Mouse (Mus musculus) left cerebral cortex, postnatal 14 days (tissue): ENCODE measurements at regions not wholly inside any gene's neighbourhood (a gene's known extent, or its start where the extent isn't known, plus 50 kb on each side); places are given as distances from the start of the nearest gene placed in this dataset.

Experiments
- DNase-seq, 2 experiments: peaks; one replicate each; pipeline ENCODE4 v3.0.0; 2021 to 2022; ENCODE audit warnings: low spot score in 2 of 2, mixed read lengths in 1 of 2
- intact Hi-C: fragments of 180-260 bp; cut with DNase I; formaldehyde crosslinking; loops from one replicate; pipeline ENCODE4 v1.15.1; 2025

DNA sequence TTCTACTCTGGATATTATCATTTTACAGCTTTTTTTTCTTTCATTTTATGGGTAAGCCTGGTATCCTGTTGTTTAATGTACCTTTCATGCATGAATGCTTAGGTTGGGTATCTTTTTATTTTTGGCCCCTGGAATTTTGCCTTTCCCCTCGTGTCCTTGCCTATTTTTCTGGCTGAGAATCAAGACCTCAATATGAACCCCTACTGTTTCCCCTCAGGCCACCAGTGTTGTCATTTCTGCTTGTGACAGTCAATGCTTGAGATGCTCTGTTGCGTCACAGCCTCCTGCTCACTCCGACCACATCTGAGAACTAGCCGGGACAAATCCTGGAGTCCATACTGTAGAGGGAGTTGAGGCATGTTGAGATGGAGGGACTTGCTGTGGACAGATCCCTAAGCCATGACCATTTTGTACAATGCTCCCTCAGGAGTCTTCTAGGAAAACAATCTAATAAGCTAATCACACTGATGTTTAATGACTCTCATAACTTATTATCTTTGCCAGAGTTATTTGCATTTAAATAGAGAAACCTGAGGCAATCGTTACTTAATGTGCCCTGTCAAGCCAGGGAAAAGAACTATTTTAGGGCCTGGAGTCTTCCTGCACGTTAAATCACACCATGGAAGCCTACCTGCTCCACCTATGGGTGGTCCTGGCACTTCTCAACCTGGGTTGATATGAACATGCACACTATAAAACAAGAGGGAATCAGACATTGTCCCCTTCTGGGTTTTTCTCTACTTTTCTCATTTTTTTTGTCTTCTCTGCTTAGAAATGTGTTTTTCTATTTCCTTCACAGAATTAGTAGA, 363.9 kb downstream of the Phkb start:
- intact Hi-C loops = no loop called here
- DNase-seq = no peak

DNA sequence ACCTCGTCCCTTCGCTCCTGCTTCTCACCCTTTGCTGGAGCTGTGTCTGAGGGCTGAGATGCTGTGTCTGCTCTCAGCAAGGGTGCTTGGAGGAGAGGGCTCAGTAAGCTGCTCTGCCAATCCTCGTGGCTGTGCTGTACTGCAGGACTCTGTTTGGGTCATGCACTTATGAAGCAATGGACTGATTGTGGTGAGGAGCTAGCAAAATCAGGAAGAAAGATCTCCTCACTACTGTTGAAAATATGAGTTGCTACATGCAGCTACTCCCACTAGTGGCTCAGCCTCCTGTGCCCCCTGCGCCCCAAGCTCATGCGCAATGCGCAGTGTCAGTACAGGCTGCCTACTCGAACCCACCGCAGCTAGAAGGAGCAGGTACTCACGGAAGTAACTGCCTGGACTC, 362.3 kb downstream of the Phkb start:
- intact Hi-C loops = no loop called here
- DNase-seq = no peak

DNA sequence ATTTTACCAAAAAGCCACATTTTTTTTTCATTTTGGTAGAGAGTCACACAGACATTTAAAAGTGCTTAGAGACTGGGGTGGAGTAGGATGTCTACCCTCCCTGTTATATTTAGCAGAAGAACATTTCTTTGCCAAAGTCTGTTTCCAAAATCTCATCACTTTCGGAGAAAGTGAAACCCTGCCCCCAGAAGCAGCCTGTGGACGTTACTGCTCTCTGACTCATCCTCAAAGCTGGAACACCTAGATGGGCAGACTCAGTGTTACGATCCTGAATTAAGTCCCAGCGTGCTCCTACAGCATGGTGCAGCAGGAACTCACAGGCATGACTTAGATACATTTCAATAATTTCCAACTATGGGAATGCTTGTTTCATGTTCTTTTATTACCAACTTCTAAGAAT, 361.1 kb downstream of the Phkb start:
- DNase-seq = peak; percentile 28 to 67
- intact Hi-C loops = no loop called here

DNA sequence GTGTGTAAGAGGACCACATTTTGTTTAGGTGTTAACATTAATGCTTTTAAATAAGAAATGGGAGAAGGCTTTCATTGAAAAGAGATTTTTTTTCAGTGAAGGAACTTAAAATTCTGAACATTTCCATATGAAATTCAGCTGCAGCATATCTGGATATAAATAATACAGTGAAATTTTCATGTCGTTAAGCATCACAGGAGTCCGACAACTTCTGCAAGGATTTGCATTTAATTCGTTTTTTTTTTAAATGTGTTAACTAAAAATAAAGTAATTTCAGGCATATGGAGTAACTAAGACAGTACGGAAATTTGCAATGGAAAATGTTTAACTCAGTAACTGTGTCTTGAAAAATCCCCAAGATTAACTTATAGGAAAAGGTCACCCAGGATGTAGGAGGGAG, 351.5 kb downstream of the Phkb start:
- peak in 1 of 2 experiments; percentile 21 for DNase-seq
- intact Hi-C loops = no loop called here

DNA sequence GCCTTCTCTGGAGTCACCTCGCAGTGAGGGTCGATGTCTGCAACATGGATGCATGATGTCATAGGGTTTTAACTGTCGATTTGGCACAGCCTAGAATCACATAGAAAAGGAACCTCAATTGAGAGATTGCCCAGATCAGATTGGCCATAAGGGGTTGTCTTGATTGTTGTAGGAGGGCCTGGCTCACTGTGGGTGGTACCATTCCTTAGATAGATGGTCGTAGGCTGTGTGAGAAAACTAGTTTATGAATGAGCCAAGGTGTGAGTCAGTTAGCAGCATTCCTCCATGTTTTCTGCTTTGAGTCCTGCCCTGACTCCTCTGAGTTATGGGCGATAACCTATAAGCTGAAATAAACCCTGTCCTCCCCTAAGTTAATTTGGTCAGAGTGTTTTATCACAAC, 343.9 kb downstream of the Phkb start:
- DNase-seq = no peak
- intact Hi-C loops = no loop called here

DNA sequence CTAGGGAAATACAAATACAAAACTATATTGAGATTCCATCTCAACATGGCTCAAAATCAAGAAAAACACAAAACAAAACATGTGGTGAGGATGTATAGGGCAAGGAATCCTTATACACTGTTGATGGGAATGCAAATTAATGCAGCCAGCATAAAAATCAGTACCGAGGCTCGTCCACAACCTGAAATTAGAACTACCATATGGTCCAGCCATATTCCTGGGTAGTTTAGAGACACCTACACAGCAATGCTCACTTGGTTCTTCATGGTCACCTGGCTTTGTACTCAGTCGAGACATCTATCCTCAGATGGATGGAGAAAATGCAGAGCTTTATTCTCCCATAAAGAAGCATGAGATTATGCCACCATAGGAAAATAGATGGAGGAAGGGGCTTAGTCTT, 340.0 kb downstream of the Phkb start:
- DNase-seq = no peak
- intact Hi-C loops = no loop called here

DNA sequence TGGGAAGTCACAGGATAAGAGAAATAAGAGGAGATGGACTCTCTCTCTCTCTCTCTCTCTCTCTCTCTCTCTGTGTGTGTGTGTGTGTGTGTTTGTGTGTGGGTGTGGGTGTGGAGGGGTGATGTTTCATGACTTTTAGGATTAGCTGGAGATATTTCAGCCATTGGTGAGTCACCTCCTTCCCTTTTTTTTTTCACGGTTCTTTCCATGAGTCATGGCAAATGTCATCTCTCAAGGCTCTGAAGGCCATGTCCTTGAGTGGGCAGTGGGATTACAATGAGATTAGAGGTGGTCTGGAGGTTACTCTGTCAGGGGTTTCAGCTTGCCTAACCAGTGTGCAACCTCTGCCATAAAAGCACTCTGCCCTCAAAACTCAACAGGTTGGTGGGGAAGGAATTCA, 329.3 kb downstream of the Phkb start:
- no peak for DNase-seq
- intact Hi-C loops = no loop called here

DNA sequence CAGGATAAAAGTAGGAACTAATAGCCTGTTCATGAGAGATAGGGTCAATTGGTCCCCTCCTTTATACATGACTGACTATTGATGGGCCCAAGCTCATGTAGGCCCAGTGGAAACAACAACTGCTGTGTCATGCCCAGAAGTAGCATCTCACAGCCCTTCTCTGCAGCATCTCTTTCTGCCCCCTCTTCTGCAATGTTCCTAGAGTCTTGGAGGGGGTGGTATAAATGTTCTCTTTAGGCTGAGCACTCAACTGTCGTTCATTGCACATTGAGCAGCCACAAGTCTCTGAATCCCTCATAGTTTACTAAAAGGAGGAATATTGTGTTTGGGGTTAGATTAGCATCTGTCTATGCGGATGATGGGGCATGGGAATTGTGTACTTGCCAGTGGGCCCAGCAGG, 324.1 kb downstream of the Phkb start:
- DNase-seq = peak in 1 of 2 experiments; percentile 15
- intact Hi-C loops = no loop called here

DNA sequence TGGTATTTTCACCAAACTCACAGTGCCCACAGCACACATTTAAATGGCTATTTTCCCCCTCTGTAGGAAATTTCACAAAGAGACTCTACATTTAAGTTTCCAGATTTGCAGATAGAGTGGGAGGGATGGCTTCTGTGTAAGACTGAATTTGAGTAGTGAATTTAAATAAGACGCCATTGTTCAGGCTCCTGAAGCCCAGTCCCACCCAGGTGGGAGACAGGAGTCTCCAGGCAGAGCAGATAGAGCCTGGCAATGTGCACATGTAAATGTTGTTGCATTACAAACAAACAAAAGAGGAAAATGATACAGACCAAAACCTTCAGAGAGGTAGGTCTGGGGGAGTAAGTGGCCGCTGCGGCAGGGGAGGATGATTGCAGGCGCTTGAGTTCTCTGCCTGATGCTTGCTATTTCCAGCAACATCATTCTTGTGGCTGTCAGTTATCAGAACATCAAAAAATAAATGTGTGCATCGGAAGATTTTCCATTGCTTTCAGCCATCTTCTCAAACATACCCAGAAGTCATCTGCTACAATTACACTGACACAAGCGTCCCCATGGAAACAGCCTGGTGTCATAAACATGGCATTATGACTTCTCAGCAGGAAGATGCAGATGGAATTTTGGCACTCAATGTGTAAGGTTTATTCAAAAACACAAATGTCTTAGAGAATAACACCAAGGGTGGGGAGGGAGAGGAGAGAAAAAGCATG, 318.5 kb downstream of the Phkb start:
- peak; percentile 62 to 80 for DNase-seq

DNA sequence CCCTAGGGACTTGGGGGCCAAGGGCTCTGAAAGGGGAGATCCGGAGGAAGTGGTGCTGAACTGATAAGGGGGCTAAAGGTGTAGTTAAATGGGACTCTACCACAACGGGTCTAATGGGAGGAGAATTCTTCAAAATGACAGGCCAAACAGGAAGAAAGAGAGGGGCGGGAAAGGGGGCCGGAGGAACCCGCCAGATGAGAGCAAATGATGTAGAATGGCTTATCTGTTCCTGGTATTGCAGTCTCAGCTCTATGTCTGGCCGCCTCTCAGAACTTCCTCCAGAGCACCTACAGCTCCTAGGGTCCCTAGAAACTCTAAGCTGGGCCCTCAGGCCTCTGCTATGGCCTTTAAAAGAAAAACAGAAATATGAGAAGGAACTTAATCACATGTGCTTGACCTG, 306.8 kb downstream of the Phkb start:
- intact Hi-C loops = no loop called here
- DNase-seq = no peak

More for the DNA sequence above, 318.5 kb downstream of the Phkb start:
- intact Hi-C loops = no loop called here

DNA sequence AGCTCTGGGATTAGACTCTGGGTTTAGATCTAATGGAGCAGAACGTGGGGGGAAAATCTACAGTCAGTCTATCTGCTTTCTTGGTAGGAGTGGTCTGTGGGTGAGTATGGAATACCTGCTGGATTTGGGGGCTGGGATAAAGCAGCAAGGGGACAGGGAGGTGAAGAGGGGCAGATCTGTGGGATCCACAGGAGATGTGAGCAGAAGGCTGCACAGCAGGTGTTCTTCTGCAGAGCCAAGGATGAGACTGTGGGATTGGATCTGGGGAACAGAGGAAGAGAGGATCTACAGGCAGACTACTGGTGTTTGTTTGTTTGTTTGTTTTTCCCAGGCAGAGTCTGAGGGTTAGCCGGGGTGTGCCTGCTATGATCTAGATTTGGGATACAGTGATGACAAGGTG, 284.5 kb downstream of the Phkb start:
- intact Hi-C loops = no loop called here

DNA sequence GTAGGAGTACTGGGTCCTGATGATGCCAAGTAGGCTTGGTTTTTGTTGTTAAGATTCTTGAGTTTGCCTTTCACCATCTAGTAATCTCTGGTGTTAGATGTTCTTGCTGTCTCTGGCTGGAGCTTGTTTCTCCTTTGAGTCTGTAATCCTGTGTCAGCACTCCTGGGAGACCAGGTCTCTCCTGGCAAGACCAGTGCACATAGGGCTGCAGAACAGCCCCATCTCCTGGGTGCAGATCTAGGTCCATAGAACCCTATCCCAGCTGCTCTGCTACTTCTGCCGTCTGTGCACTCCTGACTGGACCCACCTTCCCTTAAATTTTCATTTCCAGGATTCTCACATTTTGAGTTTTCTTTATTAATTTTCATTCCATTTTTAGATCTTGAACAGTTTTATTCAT, 283.9 kb downstream of the Phkb start:
- intact Hi-C loops = no loop called here

More for the DNA sequence above, 284.5 kb downstream of the Phkb start:
- DNase-seq = no peak

More for the DNA sequence above, 283.9 kb downstream of the Phkb start:
- no peak for DNase-seq
